Mouse (Mus musculus): ENCODE results near the gene Adamts17. TPM values are rescaled to one million over a fixed set of nuclear protein-coding genes. Genes with fewer than 3 reads are reported as not detected.

The Adamts17 gene
- polyA plus RNA-seq, 1 experiment, result 0.55 TPM

DNA sequence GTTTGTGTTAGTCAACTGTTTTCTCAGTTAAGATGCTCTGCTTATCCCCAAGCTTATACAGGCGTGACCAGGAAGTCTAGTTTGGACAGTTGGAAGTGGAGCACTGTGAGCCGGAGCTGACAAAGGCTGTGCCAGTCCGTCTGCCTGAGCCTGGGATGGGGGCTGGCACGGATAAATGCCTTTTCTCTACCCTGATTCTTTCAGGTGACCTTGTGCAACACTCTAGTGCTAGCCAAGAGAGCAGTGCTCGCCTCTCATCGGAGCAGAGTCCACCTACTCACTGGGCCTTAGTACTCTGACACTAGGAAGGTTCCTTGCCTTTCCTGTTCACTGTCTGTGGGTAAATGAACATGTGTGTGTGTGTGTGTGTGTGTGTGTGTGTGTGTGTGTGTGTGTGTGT lies 95.5 kb downstream of the Adamts17 start:
- H3K4me1 ChIP-seq (ENCODE audit: control insufficient read depth, insufficient read depth, low read length), result no peaks in the 10 kb centered on the region
- no peak overlapping the region for H3K4me3 ChIP-seq (ENCODE audit: low read depth, low read length)
- no peaks in the 10 kb centered on the region for H3K9me3 ChIP-seq (replicated peaks; ENCODE audit: control insufficient read depth, insufficient read depth, low read length, poor library complexity, severe bottlenecking)
- H3K27me3 ChIP-seq (ENCODE audit: control insufficient read depth, insufficient read depth, low read length, poor library complexity, severe bottlenecking), result no peaks in the 10 kb centered on the region
- H3K36me3 ChIP-seq (ENCODE audit: control insufficient read depth, insufficient read depth, low read length, poor library complexity, severe bottlenecking), result no peaks in the 10 kb centered on the region
- no peak overlapping the region for H3K9ac ChIP-seq (ENCODE audit: low read depth, poor library complexity, severe bottlenecking)
- TF ChIP-seq POLR2A (IDR thresholded peaks at IDR 0.05; ENCODE audit: insufficient read depth, low read length) (no peak), EP300 (IDR thresholded peaks at IDR 0.05; ENCODE audit: insufficient read depth, low read depth, low read length) (no peak), CTCF (IDR thresholded peaks at IDR 0.05; ENCODE audit: low read depth, low read length) (no peak)
- H3K27ac ChIP-seq (ENCODE audit: insufficient read depth, low read length), result no peak overlapping the region

DNA sequence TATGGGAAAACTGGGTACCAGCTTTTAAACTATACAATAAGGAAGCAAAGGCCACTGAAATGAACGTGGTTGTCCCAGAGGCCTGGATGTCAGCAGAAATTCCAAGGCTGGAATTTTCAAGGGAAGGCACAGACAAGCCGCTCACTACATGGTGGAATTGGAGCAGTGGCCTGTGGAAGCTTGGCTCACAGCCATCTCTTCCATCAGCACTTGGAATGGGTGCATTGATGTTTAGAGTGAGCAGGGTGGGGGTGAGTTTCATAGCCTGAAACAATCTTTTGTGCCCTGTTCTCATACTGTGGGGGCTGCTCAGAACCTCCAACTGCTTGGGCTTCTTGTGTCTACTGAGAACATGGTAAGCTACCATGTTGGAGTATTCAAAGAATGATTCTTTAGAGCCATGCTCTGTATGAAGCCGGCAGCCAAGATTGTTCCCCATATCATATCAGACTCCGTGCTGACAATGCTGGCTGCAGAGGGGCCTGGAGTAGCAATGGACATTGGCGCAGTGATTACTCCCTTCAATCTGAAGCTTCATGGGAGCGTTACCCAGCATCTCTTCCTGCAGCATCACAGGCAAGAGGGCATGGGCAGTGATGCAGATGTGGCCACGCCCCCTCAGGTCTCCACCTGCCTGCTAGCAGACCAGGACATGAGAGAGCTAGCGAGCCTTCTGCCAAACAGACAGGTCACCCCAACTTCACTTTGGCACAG lies 96.7 kb downstream of the Adamts17 start:
- no peak overlapping the region for H3K4me3 ChIP-seq (ENCODE audit: low read depth, low read length)
- no peaks in the 10 kb centered on the region for H3K27me3 ChIP-seq (ENCODE audit: control insufficient read depth, insufficient read depth, low read length, poor library complexity, severe bottlenecking)
- H3K9me3 ChIP-seq (replicated peaks; ENCODE audit: control insufficient read depth, insufficient read depth, low read length, poor library complexity, severe bottlenecking), result no peaks in the 10 kb centered on the region
- no peak overlapping the region for H3K9ac ChIP-seq (ENCODE audit: low read depth, poor library complexity, severe bottlenecking)
- no peak for TF ChIP-seq POLR2A (IDR thresholded peaks at IDR 0.05; ENCODE audit: insufficient read depth, low read length)
- TF ChIP-seq EP300 (IDR thresholded peaks at IDR 0.05; ENCODE audit: insufficient read depth, low read depth, low read length), result no peak
- no peak for TF ChIP-seq CTCF (IDR thresholded peaks at IDR 0.05; ENCODE audit: low read depth, low read length)
- no peaks in the 10 kb centered on the region for H3K36me3 ChIP-seq (ENCODE audit: control insufficient read depth, insufficient read depth, low read length, poor library complexity, severe bottlenecking)
- H3K4me1 ChIP-seq (ENCODE audit: control insufficient read depth, insufficient read depth, low read length), result no peaks in the 10 kb centered on the region
- H3K27ac ChIP-seq (ENCODE audit: insufficient read depth, low read length), result no peak overlapping the region

DNA sequence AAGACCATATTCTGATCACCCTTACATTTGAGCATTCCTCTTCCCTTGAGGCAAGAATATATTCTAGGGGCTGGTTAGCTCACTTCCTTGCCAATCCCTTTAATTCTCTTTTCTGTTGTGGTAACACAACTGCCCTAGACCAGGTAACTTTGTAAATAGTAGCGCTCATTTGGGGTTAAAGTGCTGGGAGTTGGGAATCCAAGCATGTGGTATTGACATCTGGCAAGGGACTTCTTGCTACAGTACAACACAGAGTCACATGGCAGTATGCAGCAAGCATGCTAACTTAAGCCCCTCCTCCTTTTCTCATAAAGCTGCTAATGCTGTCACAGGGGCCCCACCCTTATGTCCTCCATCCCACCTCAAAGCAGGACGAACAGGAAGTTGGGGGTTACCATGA lies 97.4 kb downstream of the Adamts17 start:
- H3K4me1 ChIP-seq (ENCODE audit: control insufficient read depth, insufficient read depth, low read length), result no peaks in the 10 kb centered on the region
- H3K27ac ChIP-seq (ENCODE audit: insufficient read depth, low read length), result no peak overlapping the region

DNA sequence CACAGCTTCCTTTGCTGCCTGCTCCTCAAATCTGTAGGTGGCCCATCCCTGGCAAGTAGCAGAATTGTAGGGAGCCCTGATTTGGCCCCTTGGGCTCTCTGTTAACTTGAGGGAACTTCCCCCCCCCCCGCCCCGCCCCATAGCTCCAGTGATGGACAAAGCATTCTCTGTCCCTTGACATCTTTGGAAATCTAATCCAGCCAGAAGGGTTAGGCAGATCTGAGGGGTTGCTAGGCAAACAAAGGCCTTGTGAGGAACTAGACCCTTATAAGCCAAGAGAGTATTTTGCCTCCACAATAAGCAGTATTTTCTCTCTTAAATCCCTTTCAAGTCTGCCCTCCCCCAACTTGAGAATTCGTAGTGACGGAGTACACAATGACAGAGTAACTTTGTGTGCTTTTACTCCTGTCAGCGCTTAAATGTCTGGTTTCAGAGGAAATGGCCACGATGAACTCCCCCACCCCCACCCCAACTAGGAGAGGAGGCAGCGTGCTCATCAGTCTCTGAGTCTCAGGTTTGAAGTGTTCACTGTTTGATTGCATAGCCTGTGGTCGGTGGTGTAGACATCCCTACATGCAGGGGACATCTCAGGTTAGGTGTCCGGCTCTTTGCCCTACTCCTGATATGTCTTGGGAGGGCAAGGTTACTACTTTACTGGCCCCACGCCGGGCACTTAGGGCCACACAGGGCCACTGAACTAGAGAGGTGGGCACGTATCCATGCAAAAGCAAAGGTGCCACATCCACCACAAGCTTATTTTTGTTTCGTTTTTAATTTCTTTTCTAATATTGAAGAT lies 99.7 kb downstream of the Adamts17 start:
- Histone ChIP-seq H3K27ac (ENCODE audit: insufficient read depth, low read length) (no peak overlapping the region), H3K9me3 (replicated peaks; ENCODE audit: control insufficient read depth, insufficient read depth, low read length, poor library complexity, severe bottlenecking) (no peaks in the 10 kb centered on the region), H3K4me3 (ENCODE audit: low read depth, low read length) (no peak overlapping the region), H3K4me1 (ENCODE audit: control insufficient read depth, insufficient read depth, low read length) (no peaks in the 10 kb centered on the region), H3K9ac (ENCODE audit: low read depth, poor library complexity, severe bottlenecking) (no peak overlapping the region), H3K27me3 (ENCODE audit: control insufficient read depth, insufficient read depth, low read length, poor library complexity, severe bottlenecking) (no peaks in the 10 kb centered on the region), H3K36me3 (ENCODE audit: control insufficient read depth, insufficient read depth, low read length, poor library complexity, severe bottlenecking) (no peaks in the 10 kb centered on the region)
- TF ChIP-seq POLR2A (IDR thresholded peaks at IDR 0.05; ENCODE audit: insufficient read depth, low read length) (no peak), CTCF (IDR thresholded peaks at IDR 0.05; ENCODE audit: low read depth, low read length) (no peak), EP300 (IDR thresholded peaks at IDR 0.05; ENCODE audit: insufficient read depth, low read depth, low read length) (no peak)

More for the DNA sequence above, 97.4 kb downstream of the Adamts17 start:
- Histone ChIP-seq H3K4me3 (ENCODE audit: low read depth, low read length) (no peak overlapping the region), H3K9ac (ENCODE audit: low read depth, poor library complexity, severe bottlenecking) (no peak overlapping the region), H3K27me3 (ENCODE audit: control insufficient read depth, insufficient read depth, low read length, poor library complexity, severe bottlenecking) (no peaks in the 10 kb centered on the region), H3K9me3 (replicated peaks; ENCODE audit: control insufficient read depth, insufficient read depth, low read length, poor library complexity, severe bottlenecking) (no peaks in the 10 kb centered on the region), H3K36me3 (ENCODE audit: control insufficient read depth, insufficient read depth, low read length, poor library complexity, severe bottlenecking) (no peaks in the 10 kb centered on the region)
- TF ChIP-seq CTCF (IDR thresholded peaks at IDR 0.05; ENCODE audit: low read depth, low read length) (no peak), POLR2A (IDR thresholded peaks at IDR 0.05; ENCODE audit: insufficient read depth, low read length) (no peak), EP300 (IDR thresholded peaks at IDR 0.05; ENCODE audit: insufficient read depth, low read depth, low read length) (no peak)

DNA sequence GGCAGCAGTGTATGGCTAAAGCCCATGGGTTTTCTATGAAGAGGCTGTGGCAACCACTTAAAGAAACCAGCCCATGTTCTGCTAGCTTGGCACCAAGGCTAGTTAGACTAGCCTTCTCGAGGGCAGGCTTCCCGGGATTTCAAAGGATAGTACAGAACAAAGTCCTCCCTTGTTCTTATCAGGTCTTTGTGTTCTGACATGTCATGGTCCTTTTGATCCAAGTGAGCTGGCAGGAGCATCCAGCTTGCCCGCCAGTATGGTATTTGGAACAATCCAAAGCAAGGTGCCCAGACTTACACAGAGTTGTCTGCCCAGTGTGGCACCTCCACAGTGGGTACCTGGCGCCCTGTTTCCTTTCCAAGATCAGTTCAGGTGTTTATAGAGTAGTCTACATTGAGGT lies 101.2 kb downstream of the Adamts17 start:
- no peak overlapping the region for H3K27ac ChIP-seq (ENCODE audit: insufficient read depth, low read length)
- no peaks in the 10 kb centered on the region for H3K36me3 ChIP-seq (ENCODE audit: control insufficient read depth, insufficient read depth, low read length, poor library complexity, severe bottlenecking)
- no peaks in the 10 kb centered on the region for H3K9me3 ChIP-seq (replicated peaks; ENCODE audit: control insufficient read depth, insufficient read depth, low read length, poor library complexity, severe bottlenecking)
- no peaks in the 10 kb centered on the region for H3K4me1 ChIP-seq (ENCODE audit: control insufficient read depth, insufficient read depth, low read length)
- TF ChIP-seq POLR2A (IDR thresholded peaks at IDR 0.05; ENCODE audit: insufficient read depth, low read length) (no peak), CTCF (IDR thresholded peaks at IDR 0.05; ENCODE audit: low read depth, low read length) (no peak), EP300 (IDR thresholded peaks at IDR 0.05; ENCODE audit: insufficient read depth, low read depth, low read length) (no peak)
- no peaks in the 10 kb centered on the region for H3K27me3 ChIP-seq (ENCODE audit: control insufficient read depth, insufficient read depth, low read length, poor library complexity, severe bottlenecking)
- H3K4me3 ChIP-seq (ENCODE audit: low read depth, low read length), result no peak overlapping the region
- no peak overlapping the region for H3K9ac ChIP-seq (ENCODE audit: low read depth, poor library complexity, severe bottlenecking)

DNA sequence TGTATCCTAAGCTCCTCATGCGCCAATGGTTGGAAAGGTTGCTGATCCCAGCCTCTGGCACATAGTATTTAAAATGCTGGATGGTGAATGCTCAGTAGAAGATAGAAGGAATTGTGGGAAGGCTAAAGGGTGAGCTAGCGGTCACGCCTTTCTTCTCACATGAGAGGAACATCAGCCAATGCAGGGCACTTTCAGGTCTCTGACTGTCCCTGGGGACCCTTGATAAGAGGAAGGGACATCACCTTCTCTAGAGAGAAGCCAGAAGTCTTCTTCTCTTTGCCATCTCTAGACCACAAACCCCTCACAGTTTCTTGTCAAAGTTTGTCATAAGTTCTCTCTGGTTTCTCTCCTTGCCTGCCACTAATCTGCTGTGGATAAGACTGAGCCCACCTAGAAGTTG lies 109.5 kb downstream of the Adamts17 start:
- Histone ChIP-seq H3K36me3 (ENCODE audit: control insufficient read depth, insufficient read depth, low read length, poor library complexity, severe bottlenecking) (no peaks in the 10 kb centered on the region), H3K4me3 (ENCODE audit: low read depth, low read length) (no peak overlapping the region), H3K27me3 (ENCODE audit: control insufficient read depth, insufficient read depth, low read length, poor library complexity, severe bottlenecking) (no peaks in the 10 kb centered on the region), H3K4me1 (ENCODE audit: control insufficient read depth, insufficient read depth, low read length) (no peaks in the 10 kb centered on the region), H3K27ac (ENCODE audit: insufficient read depth, low read length) (no peak overlapping the region), H3K9ac (ENCODE audit: low read depth, poor library complexity, severe bottlenecking) (no peak overlapping the region), H3K9me3 (replicated peaks; ENCODE audit: control insufficient read depth, insufficient read depth, low read length, poor library complexity, severe bottlenecking) (peaks cover 9% of the 10 kb centered on the region)
- TF ChIP-seq POLR2A (IDR thresholded peaks at IDR 0.05; ENCODE audit: insufficient read depth, low read length) (no peak), EP300 (IDR thresholded peaks at IDR 0.05; ENCODE audit: insufficient read depth, low read depth, low read length) (no peak), CTCF (IDR thresholded peaks at IDR 0.05; ENCODE audit: low read depth, low read length) (no peak)

All from ES-Bruce4 (cell line).